ENCODE assay signal across 8 mouse cellular contexts in the genomic region with DNA sequence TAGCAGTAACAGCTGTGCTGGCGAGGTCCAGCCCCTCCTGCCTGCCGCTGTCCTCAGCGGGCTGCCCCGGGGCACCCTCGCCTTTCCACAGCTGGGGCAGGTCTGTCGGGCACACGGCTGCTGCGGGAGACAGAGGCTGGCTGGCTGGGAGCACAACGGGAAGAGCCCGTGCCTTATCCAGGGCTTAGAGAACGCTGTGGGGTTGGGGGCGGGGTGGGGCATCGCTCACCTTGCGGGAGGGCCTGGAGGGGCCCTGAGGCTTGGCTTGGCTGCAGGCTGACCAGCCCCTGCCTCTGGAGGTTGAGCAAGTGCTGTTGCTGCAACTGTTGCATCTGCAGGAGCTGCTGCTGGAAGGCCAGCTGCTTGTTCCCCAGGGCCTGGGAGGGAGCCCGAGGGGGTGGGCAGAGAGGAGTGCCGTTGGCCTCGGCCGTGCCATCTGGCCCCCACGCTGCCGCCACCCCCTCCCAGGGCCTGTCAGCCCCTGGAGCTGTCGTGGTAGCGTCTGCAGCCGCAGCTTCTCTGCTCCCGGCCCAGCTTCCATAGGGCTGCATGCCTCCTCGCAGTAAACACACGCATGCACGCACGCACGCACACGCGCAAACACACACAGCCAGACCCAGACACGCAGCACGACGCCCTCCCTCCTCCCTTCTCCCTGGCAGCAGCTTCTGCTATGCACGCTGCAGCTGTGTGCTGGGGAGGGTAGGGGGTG. TPM values are rescaled to one million over a fixed set of nuclear protein-coding genes. Genes with fewer than 3 reads are reported as not detected.
DNase-seq lines count a peak whose midpoint lies in the region; ATAC-seq and TF ChIP-seq lines count a peak whose summit lies in the region.

No protein-coding gene starts in this region.

- DNase-seq in heart, adult 11 months, result peak; percentile 95
- no peak for DNase-seq in heart, adult 9 months (ENCODE audit: low spot score in 2 of 2)
- DNase-seq in cerebellum, postnatal 36 days, result peak; percentile 50 to 63
- peak; percentile 73 to 75 for DNase-seq in left cerebral cortex, adult 2 months (ENCODE audit: extremely low spot score in 1 of 2, low spot score in 2 of 2)
- DNase-seq in adrenal gland, adult (ENCODE audit: inconsistent age in 2 of 2, low spot score in 1 of 2), result no peak

- no peaks in the 10 kb centered on the region for H3K9me3 ChIP-seq in heart, embryonic 13.5 days
- H3K9me3 ChIP-seq in midbrain, embryonic 16.5 days (replicated peaks; ENCODE audit: control insufficient read depth, low read length, poor library complexity, severe bottlenecking), result no peaks in the 10 kb centered on the region

- peak overlapping the region; percentile 60 for H3K9ac ChIP-seq in heart, embryonic 13.5 days
- peak overlapping the region; percentile 68 for H3K9ac ChIP-seq in midbrain, embryonic 16.5 days (ENCODE audit: low read depth, low read length)

- peaks cover 60% of the 10 kb centered on the region for H3K4me1 ChIP-seq in heart, embryonic 13.5 days
- peaks cover 43% of the 10 kb centered on the region for H3K4me1 ChIP-seq in midbrain, embryonic 16.5 days (ENCODE audit: control insufficient read depth, insufficient read depth, low read length)

- TF ChIP-seq CTCF in left cerebral cortex, adult 2 months (IDR thresholded peaks at IDR 0.05), result no peak

- peak overlapping the region; percentile 65 for H3K4me2 ChIP-seq in heart, embryonic 13.5 days
- peak overlapping the region; percentile 82 for H3K4me2 ChIP-seq in midbrain, embryonic 16.5 days (ENCODE audit: low read length)

- intact Hi-C loops in left cerebral cortex, adult 2 months (cut with DNase I), result loop anchor here (10.0 kb wide), 1 partner anchor 456 kb away; no protein-coding TSS in a partner anchor

- WGBS in heart, embryonic 13.5 days, result 15% methylated on average over 34 of the region's 35 CpGs
- 6% methylated on average over 32 of the region's 35 CpGs for WGBS in midbrain, embryonic 16.5 days

- ATAC-seq in heart, embryonic 13.5 days (ENCODE audit: extremely low read depth, insufficient number of reproducible peaks, low FRiP score, low TSS enrichment), result no peak
- ATAC-seq in midbrain, embryonic 16.5 days, result peak; percentile 79
- ATAC-seq in CD4-positive, CD25-positive, alpha-beta regulatory T cell, adult 4 months, result no peak

- peaks cover 57% of the 10 kb centered on the region for H3K36me3 ChIP-seq in heart, embryonic 13.5 days
- H3K36me3 ChIP-seq in midbrain, embryonic 16.5 days (ENCODE audit: control insufficient read depth, insufficient read depth, low read length), result peaks cover 7% of the 10 kb centered on the region; the same call in 1 of the 2 replicates

- no peaks in the 10 kb centered on the region for H3K27me3 ChIP-seq in heart, embryonic 13.5 days (replicated peaks)
- H3K27me3 ChIP-seq in midbrain, embryonic 16.5 days (ENCODE audit: control insufficient read depth, insufficient read depth, low read depth, low read length), result no peaks in the 10 kb centered on the region

- H3K27ac ChIP-seq in heart, embryonic 13.5 days (replicated peaks), result peak overlapping the region; percentile 34; the same call in 1 of the 2 replicates
- H3K27ac ChIP-seq in left cerebral cortex, adult 2 months, result peak overlapping the region; percentile 93
- peak overlapping the region; percentile 88 for H3K27ac ChIP-seq in midbrain, embryonic 16.5 days (ENCODE audit: low read length)

- H3K4me3 ChIP-seq in heart, embryonic 13.5 days, result peak overlapping the region; percentile 35
- H3K4me3 ChIP-seq in left cerebral cortex, adult 2 months, result peak overlapping the region; percentile 73
- peak overlapping the region; percentile 55 for H3K4me3 ChIP-seq in midbrain, embryonic 16.5 days (ENCODE audit: low read depth, low read length)

RNA-seq across cellular contexts. Expression of gene Mdfi, which starts 44.0 kb away (rescaled TPM):
- polyA plus RNA-seq in heart, embryonic 13.5 days (2015; fragmentation: Nextera tagmentation; extraction: Ambion mirVana), result 11.9 and 12.5 TPM in 2 replicates
- under 1 TPM in 1 of 2 experiments, not detected in 1; 0.48 TPM for total RNA-seq in left cerebral cortex, adult 2 months (2021)
- polyA plus RNA-seq in midbrain, embryonic 16.5 days (2015; fragmentation: Nextera tagmentation; extraction: Ambion mirVana), result 2.4 and 2.9 TPM in 2 replicates
- not detected for polyA plus RNA-seq in CD4-positive, CD25-positive, alpha-beta regulatory T cell, adult 4 months (2017; shearing (Covaris generic))

RNA-seq across cellular contexts. Expression of gene Foxp4, which starts 45.9 kb away (rescaled TPM):
- 9.0 and 9.2 TPM in 2 replicates for polyA plus RNA-seq in heart, embryonic 13.5 days (2015; fragmentation: Nextera tagmentation; extraction: Ambion mirVana)
- 10 to 100 TPM; 43.1 to 50.6 TPM for total RNA-seq in left cerebral cortex, adult 2 months (2021)
- polyA plus RNA-seq in midbrain, embryonic 16.5 days (2015; fragmentation: Nextera tagmentation; extraction: Ambion mirVana), result 35.8 and 38.8 TPM in 2 replicates
- polyA plus RNA-seq in CD4-positive, CD25-positive, alpha-beta regulatory T cell, adult 4 months (2017; shearing (Covaris generic)), result 1 to 10 TPM; 2.1 to 4.4 TPM

Comparison
In these comparisons a context has a peak if more than half of its experiments do, and no peak if none do; other contexts are left out.
1. DNase-seq: peak in heart, adult 11 months (single experiment), cerebellum, postnatal 36 days (2 of 2) and left cerebral cortex, adult 2 months (2 of 2); none in heart, adult 9 months (0 of 2) and adrenal gland, adult (0 of 2).
2. H3K27ac ChIP-seq: peak in every context shown above with its lines; median percentile 93 in left cerebral cortex, adult 2 months; 88 in midbrain, embryonic 16.5 days; 34 in heart, embryonic 13.5 days.
3. Peak in every context shown above with its lines, with median percentiles within 50 percentile points of each other: H3K4me3 ChIP-seq.